ENCODE assay signal across 8 mouse cellular contexts in the genomic region with DNA sequence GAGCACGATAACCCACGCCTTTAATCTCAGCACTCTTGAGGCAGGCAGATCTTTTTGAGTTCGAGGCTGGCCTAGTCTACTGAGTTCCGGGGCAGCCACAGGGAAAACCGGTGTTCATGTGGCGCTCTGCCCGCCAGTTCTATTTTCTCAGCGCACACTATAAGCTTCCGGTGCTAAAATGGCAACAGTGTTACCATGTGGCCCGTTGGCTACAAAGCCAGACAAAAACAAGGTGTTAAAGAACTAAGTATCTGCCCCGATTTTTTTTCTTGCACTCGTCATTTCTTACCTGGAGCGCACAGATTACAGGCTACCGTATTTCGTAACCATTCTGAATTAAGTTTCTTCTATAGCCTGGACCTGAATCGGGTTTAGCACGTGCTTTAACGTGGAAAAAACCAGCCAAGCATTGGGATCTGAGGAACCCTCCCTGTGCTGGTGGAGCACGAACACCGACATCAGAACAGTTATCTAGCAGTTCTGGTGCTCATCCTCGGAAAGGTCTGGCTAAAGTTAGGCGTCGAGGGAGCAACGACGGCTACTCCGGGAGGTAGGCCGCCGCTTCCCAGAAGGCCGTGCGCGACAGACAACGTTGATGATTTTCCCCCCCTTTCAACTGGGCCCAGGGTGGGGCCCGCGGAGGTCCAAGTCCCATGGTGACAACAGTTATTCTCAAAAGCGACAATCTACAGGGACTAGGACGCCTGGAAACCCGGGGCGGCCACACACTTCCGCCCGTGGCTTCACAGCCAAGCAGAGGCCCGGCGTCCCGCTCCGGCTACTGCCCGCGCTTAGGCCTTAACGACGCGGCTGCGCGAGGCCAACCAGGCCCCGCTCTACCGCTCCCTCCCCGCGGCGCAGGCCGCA. TPM values are rescaled to one million over a fixed set of nuclear protein-coding genes. Genes with fewer than 3 reads are reported as not detected.
DNase-seq lines count a peak whose midpoint lies in the region; ATAC-seq and TF ChIP-seq lines count a peak whose summit lies in the region.

No protein-coding gene starts in this region.

- ATAC-seq in Patski: peak; percentile 49
- peak; percentile 64 for ATAC-seq in erythroblast, adult 5-6 weeks (replicated peaks; ENCODE audit: low FRiP score, poor library complexity, severe bottlenecking)
- peak; percentile 68 for ATAC-seq in hindbrain, postnatal 0 days
- ATAC-seq in liver, embryonic 12.5 days: peak; percentile 70

- peaks cover 32% of the 10 kb centered on the region for H3K36me3 ChIP-seq in hindbrain, postnatal 0 days (ENCODE audit: insufficient read depth, low read length)
- H3K36me3 ChIP-seq in liver, embryonic 12.5 days: peaks cover 43% of the 10 kb centered on the region

- CTCF ChIA-PET in Patski (lab: Charles Lee): no interaction called here

- peaks cover 3% of the 10 kb centered on the region; the same call in 1 of the 2 replicates for H3K4me1 ChIP-seq in hindbrain, postnatal 0 days (ENCODE audit: insufficient read depth, low read length)
- H3K4me1 ChIP-seq in liver, embryonic 12.5 days: peaks cover 39% of the 10 kb centered on the region

- intact Hi-C loops in left cerebral cortex, postnatal 36 days (cut with DNase I): no loop called here

- no peak for TF ChIP-seq CTCF in Patski (IDR thresholded peaks at IDR 0.05)
- TF ChIP-seq CTCF in hindbrain, postnatal 0 days (IDR thresholded peaks at IDR 0.05; ENCODE audit: low read depth): no peak

- in situ Hi-C loops in Patski (cut with MboI; ENCODE audit: low pct_unique_long_range_greater_than_20kb): no loop called here

- POLR2A ChIA-PET in Patski (lab: Charles Lee): no interaction called here

- DNase-seq in left cerebral cortex, adult 18-20 months (ENCODE audit: low spot score in 2 of 2): peak; percentile 45 to 47
- no peak for DNase-seq in left cerebral cortex, postnatal 36 days (ENCODE audit: low spot score in 2 of 2)
- DNase-seq in Patski (ENCODE audit: low read depth, low spot score): no peak
- peak; percentile 65 for DNase-seq in hindbrain, postnatal 0 days (ENCODE audit: low spot score)
- peak; percentile 79 for DNase-seq in naive thymus-derived CD4-positive, alpha-beta T cell, adult 2 months (ENCODE audit: low read depth)
- DNase-seq in frontal cortex, postnatal 10 days (ENCODE audit: low spot score in 2 of 2): no peak

- H3K27ac ChIP-seq in hindbrain, postnatal 0 days: peak overlapping the region; percentile 99
- H3K27ac ChIP-seq in liver, embryonic 12.5 days: peak overlapping the region; percentile 93

- WGBS in hindbrain, postnatal 0 days: under 1% methylated on average over 57 of the region's 57 CpGs
- under 1% methylated on average over 54 of the region's 57 CpGs for WGBS in liver, embryonic 12.5 days (ENCODE audit: insufficient replicate concordance)

- H3K4me3 ChIP-seq in hindbrain, postnatal 0 days (ENCODE audit: low read length): peak overlapping the region; percentile 100
- H3K4me3 ChIP-seq in liver, embryonic 12.5 days: peak overlapping the region; percentile 86

- no peaks in the 10 kb centered on the region for H3K27me3 ChIP-seq in Patski
- H3K27me3 ChIP-seq in hindbrain, postnatal 0 days (ENCODE audit: insufficient read depth, low read length): no peaks in the 10 kb centered on the region
- H3K27me3 ChIP-seq in liver, embryonic 12.5 days (replicated peaks): no peaks in the 10 kb centered on the region

- peak overlapping the region; percentile 70 for H3K4me2 ChIP-seq in hindbrain, postnatal 0 days (ENCODE audit: low read depth, low read length)
- H3K4me2 ChIP-seq in liver, embryonic 12.5 days: peak overlapping the region; percentile 91

- H3K9ac ChIP-seq in hindbrain, postnatal 0 days (replicated peaks; ENCODE audit: low read length): peak overlapping the region; percentile 99
- peak overlapping the region; percentile 98 for H3K9ac ChIP-seq in liver, embryonic 12.5 days

- H3K9me3 ChIP-seq in hindbrain, postnatal 0 days (ENCODE audit: low read length): no peaks in the 10 kb centered on the region
- no peaks in the 10 kb centered on the region for H3K9me3 ChIP-seq in liver, embryonic 12.5 days (replicated peaks)

RNA-seq across cellular contexts. Expression of a gene that starts 0.8 kb away (rescaled TPM):
- 100 to 1,000 TPM; 214 to 220 TPM for total RNA-seq in left cerebral cortex, adult 18-20 months (2021)
- 100 to 1,000 TPM; 151 to 208 TPM for total RNA-seq in left cerebral cortex, postnatal 36 days (2021)
- 216 TPM for polyA plus RNA-seq in Patski (2021)
- total RNA-seq in erythroblast, adult 5-6 weeks (2015; ENCODE audit: low replicate concordance): 83.6 and 89.4 TPM in 2 replicates
- total RNA-seq in erythroblast, adult 5-6 weeks (2017; ENCODE audit: low replicate concordance): 112 and 199 TPM in 2 replicates
- total RNA-seq in hindbrain, postnatal 0 days (2014; rRNA removed): 160 and 205 TPM in 2 replicates
- polyA plus RNA-seq in hindbrain, postnatal 0 days (2015; fragmentation: Nextera tagmentation; extraction: Ambion mirVana): 116 and 121 TPM in 2 replicates
- polyA plus RNA-seq in liver, embryonic 12.5 days (2016; fragmentation: Nextera tagmentation; extraction: Ambion mirVana): 220 and 226 TPM in 2 replicates

RNA-seq across cellular contexts. Expression of a gene that starts 17.1 kb away (rescaled TPM):
- not detected for total RNA-seq in left cerebral cortex, adult 18-20 months (2021)
- not detected for total RNA-seq in left cerebral cortex, postnatal 36 days (2021)
- polyA plus RNA-seq in Patski (2021): not detected
- total RNA-seq in erythroblast, adult 5-6 weeks (2015; ENCODE audit: low replicate concordance): not detected in 2 replicates
- not detected in 2 replicates for total RNA-seq in erythroblast, adult 5-6 weeks (2017; ENCODE audit: low replicate concordance)
- not detected in 2 replicates for total RNA-seq in hindbrain, postnatal 0 days (2014; rRNA removed)
- polyA plus RNA-seq in hindbrain, postnatal 0 days (2015; fragmentation: Nextera tagmentation; extraction: Ambion mirVana): not detected in 2 replicates
- not detected in 2 replicates for polyA plus RNA-seq in liver, embryonic 12.5 days (2016; fragmentation: Nextera tagmentation; extraction: Ambion mirVana)

RNA-seq across cellular contexts. Expression of a gene that starts 23.6 kb away (rescaled TPM):
- 1 to 10 TPM; 1.7 to 2.6 TPM for total RNA-seq in left cerebral cortex, adult 18-20 months (2021)
- total RNA-seq in left cerebral cortex, postnatal 36 days (2021): 1 to 10 TPM; 1.5 to 5.5 TPM
- polyA plus RNA-seq in Patski (2021): 0.10 TPM
- total RNA-seq in erythroblast, adult 5-6 weeks (2015; ENCODE audit: low replicate concordance): not detected in 2 replicates
- total RNA-seq in erythroblast, adult 5-6 weeks (2017; ENCODE audit: low replicate concordance): 0.28 TPM in 1 of 2 replicates, not detected in the other
- 0.26 and 0.40 TPM in 2 replicates for total RNA-seq in hindbrain, postnatal 0 days (2014; rRNA removed)
- polyA plus RNA-seq in hindbrain, postnatal 0 days (2015; fragmentation: Nextera tagmentation; extraction: Ambion mirVana): 0.49 TPM in 2 replicates
- 7.7 and 8.5 TPM in 2 replicates for polyA plus RNA-seq in liver, embryonic 12.5 days (2016; fragmentation: Nextera tagmentation; extraction: Ambion mirVana)

RNA-seq across cellular contexts. Expression of a gene that starts 34.7 kb away (rescaled TPM):
- total RNA-seq in left cerebral cortex, adult 18-20 months (2021): 10 to 100 TPM; 72.1 to 77.0 TPM
- total RNA-seq in left cerebral cortex, postnatal 36 days (2021): 10 to 100 TPM; 73.4 to 79.1 TPM
- 45.4 TPM for polyA plus RNA-seq in Patski (2021)
- 25.7 and 26.5 TPM in 2 replicates for total RNA-seq in erythroblast, adult 5-6 weeks (2015; ENCODE audit: low replicate concordance)
- total RNA-seq in erythroblast, adult 5-6 weeks (2017; ENCODE audit: low replicate concordance): 2.4 and 9.6 TPM in 2 replicates
- total RNA-seq in hindbrain, postnatal 0 days (2014; rRNA removed): 77.6 and 83.0 TPM in 2 replicates
- polyA plus RNA-seq in hindbrain, postnatal 0 days (2015; fragmentation: Nextera tagmentation; extraction: Ambion mirVana): 142 and 143 TPM in 2 replicates
- polyA plus RNA-seq in liver, embryonic 12.5 days (2016; fragmentation: Nextera tagmentation; extraction: Ambion mirVana): 358 and 387 TPM in 2 replicates

Comparison
In these comparisons a context has a peak if more than half of its experiments do, and no peak if none do; other contexts are left out.
1. DNase-seq: peak in left cerebral cortex, adult 18-20 months (2 of 2), hindbrain, postnatal 0 days (single experiment) and naive thymus-derived CD4-positive, alpha-beta T cell, adult 2 months (single experiment); none in left cerebral cortex, postnatal 36 days (0 of 2), Patski (single experiment) and frontal cortex, postnatal 10 days (0 of 2).
2. Peak in every context shown above with its lines, with median percentiles within 50 percentile points of each other: ATAC-seq.